Mouse (Mus musculus) CH12.LX (cell line): ENCODE measurements around the gene Cmip. TPM values are rescaled to one million over a fixed set of nuclear protein-coding genes. Genes with fewer than 3 reads are reported as not detected.
A peak's percentile ranks its signal among the peaks of the same experiment; 100 is the strongest.

Experiments used
- DNase-seq: peaks from one replicate; pipeline ENCODE4 v3.0.0-alpha.2; 2013; ENCODE audit errors: extremely low read depth
- H3K27ac ChIP-seq: 2 replicates; pipeline ENCODE4 v1.5.1; 2012; ENCODE audit warnings: low read depth, mild to moderate bottlenecking, control low read depth, moderate library complexity; ENCODE audit not compliant: insufficient read depth
- H3K27me3 ChIP-seq: replicated peaks from 2 replicates; pipeline ENCODE3; 2012; ENCODE audit warnings: inconsistent platforms
- H3K36me3 ChIP-seq, 2 experiments: replicated peaks in 1 of 2; 2 replicates each; pipeline versions ENCODE3 to v1.6.1; 2012; ENCODE audit warnings: inconsistent platforms in 1 of 2, low read length in 1 of 2, mild to moderate bottlenecking in 1 of 2, mixed read lengths in 1 of 2, moderate library complexity in 1 of 2; ENCODE audit not compliant: control insufficient read depth in 1 of 2, insufficient read depth in 1 of 2
- H3K4me1 ChIP-seq, 2 experiments: 2 replicates each; pipeline ENCODE4 v1.6.1; 2012; ENCODE audit warnings: inconsistent platforms in 1 of 2, moderate library complexity in 1 of 2; ENCODE audit not compliant: insufficient read depth in 2 of 2, control insufficient read depth in 1 of 2
- H3K4me2 ChIP-seq: 2 replicates; pipeline ENCODE4 v1.6.1; 2012; ENCODE audit warnings: low read depth, mild to moderate bottlenecking, control low read depth; ENCODE audit not compliant: poor library complexity, insufficient read depth, severe bottlenecking
- H3K4me3 ChIP-seq, 3 experiments: fragments of 150-350 bp in 1 of 3; sonication (generic) in 1 of 3; replicated peaks in 1 of 3; 2 replicates each; pipeline versions ENCODE3 to v1.5.1; 2011 to 2012; ENCODE audit warnings: low read depth in 2 of 3, low read length in 2 of 3, mild to moderate bottlenecking in 2 of 3, moderate library complexity in 2 of 3, control low read depth in 1 of 3, improper control_type of control experiment in 1 of 3, inconsistent platforms in 1 of 3, mixed read lengths in 1 of 3; ENCODE audit not compliant: poor library complexity in 1 of 3
- H3K79me2 ChIP-seq: replicated peaks from 2 replicates; pipeline ENCODE4 v1.6.1; 2012; ENCODE audit warnings: mild to moderate bottlenecking, moderate library complexity; ENCODE audit not compliant: control insufficient read depth, poor library complexity, insufficient read depth, severe bottlenecking; ENCODE audit errors: extremely low read depth
- H3K9ac ChIP-seq: 2 replicates; pipeline ENCODE4 v1.6.1; 2012; ENCODE audit warnings: low read depth, mild to moderate bottlenecking, control low read depth, moderate library complexity; ENCODE audit not compliant: insufficient read depth
- H3K9me3 ChIP-seq: replicated peaks from 2 replicates; pipeline ENCODE3; 2012; ENCODE audit warnings: low read length, inconsistent platforms, mixed read lengths
- CHD1 ChIP-seq: IDR thresholded peaks from 2 replicates; pipeline ENCODE4 v1.6.1; 2012; ENCODE audit warnings: low read depth, low read length, improper control_type of control experiment, inconsistent platforms
- CHD2 ChIP-seq: IDR thresholded peaks from 2 replicates; pipeline ENCODE4 v1.6.1; 2011; ENCODE audit warnings: low read length, improper control_type of control experiment
- CTCF ChIP-seq, 2 experiments: IDR thresholded peaks in 1 of 2; conservative IDR thresholded peaks in 1 of 2; 2 replicates each; pipeline ENCODE4 v1.5.1; 2011 to 2012; ENCODE audit warnings: low read depth in 2 of 2, low read length in 2 of 2, improper control_type of control experiment in 1 of 2, inconsistent platforms in 1 of 2, mild to moderate bottlenecking in 1 of 2, moderate library complexity in 1 of 2
- E2F4 ChIP-seq: IDR thresholded peaks from 2 replicates; pipeline ENCODE4 v1.6.1; 2011; ENCODE audit warnings: low read depth, low read length, improper control_type of control experiment; ENCODE audit not compliant: insufficient replicate concordance
- ELF1 ChIP-seq: IDR thresholded peaks from 2 replicates; pipeline ENCODE4 v1.6.1; 2014; ENCODE audit warnings: low read depth, mild to moderate bottlenecking, inconsistent platforms, low read length, improper control_type of control experiment
- ETS1 ChIP-seq: conservative IDR thresholded peaks from 2 replicates; pipeline ENCODE4 v1.6.1; 2012; ENCODE audit warnings: low read depth, mild to moderate bottlenecking, inconsistent platforms, low read length, improper control_type of control experiment, moderate library complexity
- IRF4 ChIP-seq: IDR thresholded peaks from 2 replicates; pipeline ENCODE4 v1.6.1; 2014; ENCODE audit warnings: low read depth, mild to moderate bottlenecking, inconsistent platforms, low read length, improper control_type of control experiment
- MXI1 ChIP-seq: IDR thresholded peaks from 2 replicates; pipeline ENCODE4 v1.6.1; 2011; ENCODE audit warnings: mild to moderate bottlenecking, low read depth, low read length, improper control_type of control experiment
- MYC ChIP-seq: IDR thresholded peaks from 2 replicates; pipeline ENCODE4 v1.6.1; 2011; ENCODE audit warnings: low read depth, mild to moderate bottlenecking, improper control_type of control experiment, low read length
- NELFE ChIP-seq: IDR thresholded peaks from 2 replicates; pipeline ENCODE4 v1.6.1; 2011; ENCODE audit warnings: low read depth, low read length, improper control_type of control experiment
- NRF1 ChIP-seq: IDR thresholded peaks from 2 replicates; pipeline ENCODE4 v1.6.1; 2014; ENCODE audit warnings: low read depth, mild to moderate bottlenecking, inconsistent platforms, low read length, improper control_type of control experiment, moderate library complexity
- PAX5 ChIP-seq: IDR thresholded peaks from 2 replicates; pipeline ENCODE4 v1.6.1; 2012; ENCODE audit warnings: low read length, inconsistent platforms, mixed read lengths
- RCOR1 ChIP-seq: conservative IDR thresholded peaks from 2 replicates; pipeline ENCODE4 v1.6.1; 2012; ENCODE audit warnings: low read depth, mild to moderate bottlenecking, inconsistent platforms, low read length, improper control_type of control experiment
- SIN3A ChIP-seq: IDR thresholded peaks from 2 replicates; pipeline ENCODE4 v1.6.1; 2012; ENCODE audit warnings: low read length, improper control_type of control experiment, inconsistent platforms
- SMC3 ChIP-seq: IDR thresholded peaks from 2 replicates; pipeline ENCODE4 v1.6.1; 2011; ENCODE audit warnings: low read depth, low read length, improper control_type of control experiment
- TCF12 ChIP-seq: IDR thresholded peaks from 2 replicates; pipeline ENCODE4 v1.6.1; 2014; ENCODE audit warnings: low read depth, mild to moderate bottlenecking, inconsistent platforms, low read length, improper control_type of control experiment
- USF2 ChIP-seq: conservative IDR thresholded peaks from 2 replicates; pipeline ENCODE4 v1.6.1; 2011; ENCODE audit warnings: low read depth, low read length, improper control_type of control experiment
- ZC3H11A ChIP-seq: IDR thresholded peaks from 2 replicates; pipeline ENCODE4 v1.6.1; 2012; ENCODE audit warnings: low read depth, mild to moderate bottlenecking, inconsistent platforms, low read length, improper control_type of control experiment
- ZMIZ1 ChIP-seq: IDR thresholded peaks from 2 replicates; pipeline ENCODE4 v1.6.1; 2012; ENCODE audit warnings: low read depth, mild to moderate bottlenecking, inconsistent platforms, low read length, improper control_type of control experiment
- ZNF384 ChIP-seq: IDR thresholded peaks from 2 replicates; pipeline ENCODE4 v1.6.1; 2012; ENCODE audit warnings: low read depth, low read length, improper control_type of control experiment, inconsistent platforms
- dilution Hi-C: fragments of 300-500 bp; cut with MboI; formaldehyde crosslinking; loops from 2 replicates; pipeline ENCODE4 v1.14.3; 2020; ENCODE audit warnings: low sequenced_read_pairs; ENCODE audit not compliant: extremely low pct_unique_long_range_greater_than_20kb, extremely low pct_ligation_motif_present
- in situ Hi-C: fragments of 300-500 bp; cut with MboI; formaldehyde crosslinking; loops from 3 replicates; pipeline ENCODE4 v1.14.3; 2019; ENCODE audit warnings: low sequenced_read_pairs, low pct_ligation_motif_present, low pct_unique_long_range_greater_than_20kb, mixed read lengths
- polyA plus RNA-seq: library from polyadenylated mRNA; unstranded; fragments of >175 nt; gene quantifications from 2 replicates; pipeline ENCODE4 v1.2.1, GENCODE M21; 2012; ENCODE audit warnings: low read depth; ENCODE audit not compliant: insufficient read length
- total RNA-seq, 2 experiments: library from RNA; depleted of rRNA; stranded (reverse); fragments of 300-350 nt in 1 of 2; fragments of >200 nt in 1 of 2; gene quantifications; 2 replicates each; pipeline ENCODE4 v1.2.3; 2012 to 2014

Cmip gene
- total and polyA plus RNA-seq, 3 experiments: 5.2 to 39.0 (median 16.5) TPM

DNA sequence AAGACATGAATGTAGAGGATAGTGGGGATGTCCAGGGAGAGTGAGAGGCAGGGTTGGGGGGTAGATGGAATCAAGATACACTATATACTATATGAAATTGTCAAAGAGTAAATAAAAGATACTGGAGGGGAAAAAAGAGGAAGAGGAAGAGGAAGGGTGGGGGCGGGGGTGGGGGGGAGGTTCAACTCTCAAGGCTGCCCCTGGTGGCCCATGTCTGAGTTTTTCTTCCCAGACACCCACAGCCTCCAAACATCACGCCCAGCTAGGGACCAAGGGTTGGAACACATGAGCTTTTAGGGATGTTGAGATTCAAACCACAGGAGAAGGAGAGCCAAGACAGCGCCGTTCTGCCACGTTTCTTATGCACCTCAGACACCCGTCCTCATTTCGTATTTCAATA, 23.7 kb upstream of the Cmip start:
- Histone ChIP-seq H3K4me2 (no peak overlapping the region), H3K79me2 (no peaks in the 10 kb centered on the region), H3K4me3 (no peak overlapping the region)
- TF ChIP-seq MYC (no peak), CTCF (conservative IDR thresholded peaks at IDR 0.05 in 1 of 2, IDR thresholded peaks at IDR 0.05 in 1 of 2; ENCODE audit: low read depth in 2 of 2, low read length in 2 of 2) (peak in 1 of 2 experiments; percentile 20; a peak in 2 of 4 replicates), PAX5 (no peak), E2F4 (no peak), NELFE (no peak)
- TF ChIP-seq, all 38 proteins: peak for 1
- in situ Hi-C loops: no loop called here
- Histone ChIP-seq H3K36me3 (no peaks in the 10 kb centered on the region), H3K27ac (no peak overlapping the region), H3K9me3 (peaks cover 6% of the 10 kb centered on the region), H3K9ac (no peak overlapping the region), H3K4me1 (peaks cover 3 to 15% of the 10 kb centered on the region in 2 experiments; a peak in 3 of 4 replicates), H3K27me3 (no peaks in the 10 kb centered on the region)
- no peak for DNase-seq
- dilution Hi-C loops: no loop called here

DNA sequence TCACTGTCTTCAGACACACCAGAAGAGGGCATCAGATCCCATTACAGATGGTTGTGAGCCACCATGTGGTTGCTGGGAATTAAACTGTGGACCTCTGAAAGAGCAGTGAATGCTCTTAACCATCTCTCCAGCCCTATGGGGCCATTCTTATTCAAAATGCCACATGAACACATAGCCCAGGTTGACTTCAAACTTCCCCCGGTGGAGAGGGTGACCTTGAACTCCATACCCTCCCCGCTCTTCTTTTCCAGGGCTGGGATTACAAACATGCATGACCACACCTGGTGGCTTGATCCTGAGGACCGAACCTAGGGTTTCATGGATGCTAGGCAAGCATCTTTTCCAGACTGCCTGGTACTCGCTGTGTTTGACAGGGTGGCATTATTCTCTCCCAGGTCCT, 20.3 kb upstream of the Cmip start:
- in situ Hi-C loops: no loop called here
- Histone ChIP-seq H3K27ac (no peak overlapping the region), H3K4me1 (peaks cover 6 to 14% of the 10 kb centered on the region in 2 experiments), H3K79me2 (no peaks in the 10 kb centered on the region), H3K27me3 (no peaks in the 10 kb centered on the region), H3K9me3 (peaks cover 4% of the 10 kb centered on the region), H3K9ac (no peak overlapping the region), H3K4me2 (no peak overlapping the region), H3K4me3 (no peak overlapping the region), H3K36me3 (no peaks in the 10 kb centered on the region)
- dilution Hi-C loops: no loop called here
- no peak for TF ChIP-seq RCOR1
- no peak for TF ChIP-seq ZNF384
- TF ChIP-seq CHD2: no peak
- no peak for TF ChIP-seq SIN3A
- TF ChIP-seq USF2: no peak
- TF ChIP-seq SMC3: no peak
- no peak for TF ChIP-seq NRF1
- TF ChIP-seq MXI1: no peak
- no peak for DNase-seq

DNA sequence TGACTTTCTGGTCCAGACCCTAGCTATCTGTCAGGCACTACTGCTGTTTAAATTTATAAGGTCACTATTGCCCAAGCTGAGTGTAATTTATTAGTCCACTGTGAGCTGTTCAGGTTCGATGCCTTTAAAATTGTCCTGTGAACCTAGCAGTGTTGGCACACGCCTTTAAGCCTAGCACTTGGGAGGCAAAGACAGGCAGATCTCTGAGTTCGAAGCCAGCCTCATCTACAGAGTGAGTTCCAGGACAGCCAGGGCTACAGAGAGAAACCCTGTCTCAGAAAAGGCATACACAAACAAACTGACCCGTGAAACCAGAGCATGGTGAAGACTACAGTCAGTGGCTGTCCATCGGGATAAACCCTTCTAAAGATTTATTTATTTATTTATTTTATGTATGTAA, 16.5 kb upstream of the Cmip start:
- no peak overlapping the region for H3K4me2 ChIP-seq
- no peak overlapping the region for H3K9ac ChIP-seq
- TF ChIP-seq ZMIZ1 (no peak), MXI1 (no peak), TCF12 (no peak), CHD1 (no peak), SIN3A (no peak), CTCF (conservative IDR thresholded peaks at IDR 0.05 in 1 of 2, IDR thresholded peaks at IDR 0.05 in 1 of 2; ENCODE audit: low read depth in 2 of 2, low read length in 2 of 2) (no peak), ELF1 (no peak), ETS1 (no peak), IRF4 (no peak), ZC3H11A (no peak), CHD2 (no peak)
- no peak overlapping the region for H3K4me3 ChIP-seq
- no peaks in the 10 kb centered on the region for H3K36me3 ChIP-seq
- in situ Hi-C loops (no loop called here), dilution Hi-C loops (no loop called here)
- peaks cover 4% of the 10 kb centered on the region for H3K9me3 ChIP-seq
- no peak overlapping the region for H3K27ac ChIP-seq
- peaks cover 3 to 15% of the 10 kb centered on the region in 2 experiments; a peak in 3 of 4 replicates for H3K4me1 ChIP-seq
- no peaks in the 10 kb centered on the region for H3K79me2 ChIP-seq
- no peaks in the 10 kb centered on the region for H3K27me3 ChIP-seq
- DNase-seq: no peak
